Mouse (Mus musculus): Measurements from ENCODE around the gene Lyrm7. TPM values are rescaled to one million over a fixed set of nuclear protein-coding genes. Genes with fewer than 3 reads are reported as not detected.

The Lyrm7 gene
- polyA plus RNA-seq, 1 experiment from 2014 or later, result 25.7 TPM

DNA sequence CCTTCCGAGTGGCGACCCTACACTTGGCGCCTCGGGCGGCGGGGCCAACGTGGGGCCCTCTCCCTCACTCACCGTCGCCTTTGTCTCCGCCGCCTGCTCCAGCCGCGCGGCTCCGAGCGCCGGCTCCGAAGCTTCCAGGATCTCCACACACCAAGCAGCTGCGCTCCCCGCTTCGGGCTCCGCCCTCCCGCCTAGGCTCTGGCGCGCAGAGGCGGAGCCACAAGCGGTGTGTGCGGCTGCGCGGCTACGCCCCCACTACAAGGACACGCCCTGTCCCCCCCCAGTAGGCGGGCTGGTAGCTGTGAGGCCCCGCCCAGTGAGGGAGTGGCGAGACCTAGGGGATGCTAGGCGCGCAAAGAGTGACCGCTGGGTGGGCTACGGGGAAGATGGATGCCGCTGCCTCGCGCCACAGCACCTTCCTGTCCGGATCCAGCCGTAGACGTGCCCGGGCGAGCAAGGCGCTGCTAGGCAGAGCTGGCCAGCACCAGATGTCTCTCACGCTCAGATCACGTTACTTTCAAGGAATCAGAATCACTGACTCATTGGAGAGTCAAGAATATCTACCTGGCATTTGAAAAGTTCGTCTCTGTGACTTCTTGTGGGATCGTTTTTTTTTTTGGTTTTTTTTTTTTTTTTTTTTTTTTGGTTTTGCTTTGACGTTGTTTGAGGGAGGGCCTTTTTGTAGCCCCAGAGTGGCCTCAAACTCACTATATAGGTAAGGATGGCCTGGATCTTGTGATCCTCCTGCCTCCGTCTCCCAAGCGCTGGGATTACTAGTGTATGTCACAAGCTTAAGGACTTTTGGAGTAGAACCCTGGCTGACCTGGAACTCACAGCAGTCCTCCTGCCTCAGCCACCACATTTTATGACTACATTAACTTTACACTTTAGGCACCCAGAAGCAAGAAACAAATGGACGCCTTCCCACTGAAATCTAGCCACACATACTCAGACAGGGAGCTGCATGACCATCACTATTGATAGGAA, 72.9 kb downstream of the Lyrm7 start, which contains the start of gene Cdc42se2:
Cdc42se2 (minus strand) TSS at position 188 of the 987 bp plus-strand sequence.
- no peaks in the 10 kb centered on the region; the same call in 1 of the 2 replicates for H3K36me3 ChIP-seq (ENCODE audit: control insufficient read depth, insufficient read depth)
- ATAC-seq (replicated peaks; ENCODE audit: extremely low read depth, insufficient read depth, low FRiP score), result peak; percentile 99
- H3K27ac ChIP-seq (ENCODE audit: low read length), result peak within 1 kb of the TSS; percentile 94
- peak within 1 kb of the TSS; percentile 70 for H3K4me3 ChIP-seq (ENCODE audit: low read length)
- no peaks in the 10 kb centered on the region for H3K9me3 ChIP-seq (replicated peaks; ENCODE audit: control insufficient read depth, low read length)
- peak within 1 kb of the TSS; percentile 97 for H3K9ac ChIP-seq (ENCODE audit: low read length)
- H3K4me2 ChIP-seq (ENCODE audit: low read depth, low read length), result peak within 1 kb of the TSS; percentile 93
- 4% methylated on average over 56 of the region's 56 CpGs for WGBS
- H3K4me1 ChIP-seq (ENCODE audit: control insufficient read depth, insufficient read depth, low read length), result peaks cover 7% of the 10 kb centered on the region
- H3K27me3 ChIP-seq (ENCODE audit: control insufficient read depth, insufficient read depth, low read length), result no peaks in the 10 kb centered on the region

DNA sequence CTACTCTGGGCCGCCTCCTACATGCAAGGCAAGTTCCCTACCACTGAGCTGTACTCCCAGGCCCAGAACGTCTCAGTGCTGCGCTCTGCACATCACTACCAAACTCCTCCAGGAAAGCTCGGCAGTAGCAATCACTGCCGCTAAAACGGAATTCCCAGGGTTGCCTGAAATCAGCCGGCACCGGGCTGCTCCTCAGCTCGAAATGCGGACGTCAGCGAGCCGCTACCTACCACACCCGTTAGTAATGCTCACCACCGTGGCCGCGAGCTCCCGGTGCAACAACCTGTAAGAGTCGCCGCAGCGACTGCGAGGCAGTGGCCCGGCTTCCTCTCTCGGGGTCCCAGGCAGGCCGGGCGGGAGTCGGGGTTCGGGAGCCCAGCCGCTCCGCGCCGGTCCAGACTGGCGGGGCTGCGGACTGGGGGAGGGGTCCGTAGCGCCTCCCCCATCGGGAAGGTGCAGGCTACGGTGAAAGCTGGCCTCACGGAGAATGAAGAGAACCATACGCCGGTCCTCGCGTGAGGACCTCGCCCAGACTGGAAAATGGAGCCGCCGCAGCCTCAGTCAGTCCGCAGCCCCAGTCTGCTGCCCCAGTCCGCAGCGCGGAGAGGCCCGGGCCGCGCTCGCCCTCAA, 73.7 kb downstream of the Lyrm7 start:
- H3K27ac ChIP-seq (ENCODE audit: low read length), result peak overlapping the region; percentile 94
- ATAC-seq (replicated peaks; ENCODE audit: extremely low read depth, insufficient read depth, low FRiP score), result peak; percentile 71
- WGBS, result under 1% methylated on average over 54 of the region's 54 CpGs

GRCm38 (mm10) chr11:54785566-54785965, 75.2 kb downstream of the Lyrm7 start:
- Histone ChIP-seq H3K27me3 (ENCODE audit: control insufficient read depth, insufficient read depth, low read length) (no peaks in the 10 kb centered on the region), H3K4me1 (ENCODE audit: control insufficient read depth, insufficient read depth, low read length) (peaks cover 7% of the 10 kb centered on the region), H3K36me3 (ENCODE audit: control insufficient read depth, insufficient read depth) (no peaks in the 10 kb centered on the region; the same call in 1 of the 2 replicates), H3K9me3 (replicated peaks; ENCODE audit: control insufficient read depth, low read length) (no peaks in the 10 kb centered on the region), H3K9ac (ENCODE audit: low read length) (no peak overlapping the region), H3K4me2 (ENCODE audit: low read depth, low read length) (no peak overlapping the region; the same call in 1 of the 2 replicates), H3K4me3 (ENCODE audit: low read length) (no peak overlapping the region), H3K27ac (ENCODE audit: low read length) (no peak overlapping the region)
- WGBS, result 87% methylated on average over 3 of the region's 3 CpGs
- no peak for ATAC-seq (replicated peaks; ENCODE audit: extremely low read depth, insufficient read depth, low FRiP score)

More for the DNA sequence above, 73.7 kb downstream of the Lyrm7 start:
- peaks cover 7% of the 10 kb centered on the region for H3K4me1 ChIP-seq (ENCODE audit: control insufficient read depth, insufficient read depth, low read length)
- no peaks in the 10 kb centered on the region for H3K9me3 ChIP-seq (replicated peaks; ENCODE audit: control insufficient read depth, low read length)
- peak overlapping the region; percentile 97 for H3K9ac ChIP-seq (ENCODE audit: low read length)
- no peaks in the 10 kb centered on the region; the same call in 1 of the 2 replicates for H3K36me3 ChIP-seq (ENCODE audit: control insufficient read depth, insufficient read depth)
- H3K4me2 ChIP-seq (ENCODE audit: low read depth, low read length), result peak overlapping the region; percentile 93
- peak overlapping the region; percentile 70 for H3K4me3 ChIP-seq (ENCODE audit: low read length)
- H3K27me3 ChIP-seq (ENCODE audit: control insufficient read depth, insufficient read depth, low read length), result no peaks in the 10 kb centered on the region

DNA sequence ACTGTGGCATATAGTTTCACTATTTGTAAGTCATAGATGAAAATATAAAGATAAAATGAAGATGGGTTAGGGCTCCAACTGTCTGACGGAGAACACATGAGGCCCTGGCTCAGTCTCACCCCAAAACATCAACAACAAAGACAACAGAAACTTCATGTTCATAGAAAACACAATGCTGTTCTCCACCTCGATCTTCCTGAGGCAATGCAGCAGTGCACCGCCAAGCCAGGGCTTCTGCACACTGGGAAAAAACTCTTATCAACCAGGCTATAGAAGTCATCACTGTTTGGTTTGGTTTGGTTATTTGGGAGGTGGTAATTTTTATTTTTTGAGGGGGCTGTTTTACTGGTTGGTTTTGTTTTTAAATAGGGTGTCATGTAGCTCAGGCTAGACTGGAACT, 76.3 kb downstream of the Lyrm7 start:
- 80% methylated on average over 3 of the region's 3 CpGs for WGBS

GRCm38 (mm10) chr11:54782253-54782652, 78.5 kb downstream of the Lyrm7 start:
- WGBS, result 89% methylated on average over 6 of the region's 6 CpGs
- no peak overlapping the region for H3K9ac ChIP-seq (ENCODE audit: low read length)

More for the DNA sequence above, 76.3 kb downstream of the Lyrm7 start:
- H3K4me1 ChIP-seq (ENCODE audit: control insufficient read depth, insufficient read depth, low read length), result peaks cover 7% of the 10 kb centered on the region
- no peak overlapping the region for H3K27ac ChIP-seq (ENCODE audit: low read length)
- H3K36me3 ChIP-seq (ENCODE audit: control insufficient read depth, insufficient read depth), result no peaks in the 10 kb centered on the region; the same call in 1 of the 2 replicates
- ATAC-seq (replicated peaks; ENCODE audit: extremely low read depth, insufficient read depth, low FRiP score), result no peak
- H3K27me3 ChIP-seq (ENCODE audit: control insufficient read depth, insufficient read depth, low read length), result no peaks in the 10 kb centered on the region
- H3K4me2 ChIP-seq (ENCODE audit: low read depth, low read length), result no peak overlapping the region
- no peak overlapping the region for H3K4me3 ChIP-seq (ENCODE audit: low read length)
- H3K9me3 ChIP-seq (replicated peaks; ENCODE audit: control insufficient read depth, low read length), result no peaks in the 10 kb centered on the region
- H3K9ac ChIP-seq (ENCODE audit: low read length), result no peak overlapping the region

GRCm38 (mm10) chr11:54779946-54780345, 80.8 kb downstream of the Lyrm7 start:
- ATAC-seq (replicated peaks; ENCODE audit: extremely low read depth, insufficient read depth, low FRiP score), result no peak

More at GRCm38 (mm10) chr11:54782253-54782652, 78.5 kb downstream of the Lyrm7 start:
- H3K36me3 ChIP-seq (ENCODE audit: control insufficient read depth, insufficient read depth), result no peaks in the 10 kb centered on the region; the same call in 1 of the 2 replicates
- no peak overlapping the region for H3K4me2 ChIP-seq (ENCODE audit: low read depth, low read length)
- peaks cover 26% of the 10 kb centered on the region for H3K4me1 ChIP-seq (ENCODE audit: control insufficient read depth, insufficient read depth, low read length)
- no peaks in the 10 kb centered on the region for H3K27me3 ChIP-seq (ENCODE audit: control insufficient read depth, insufficient read depth, low read length)
- no peaks in the 10 kb centered on the region for H3K9me3 ChIP-seq (replicated peaks; ENCODE audit: control insufficient read depth, low read length)
- ATAC-seq (replicated peaks; ENCODE audit: extremely low read depth, insufficient read depth, low FRiP score), result no peak
- H3K27ac ChIP-seq (ENCODE audit: low read length), result no peak overlapping the region
- no peak overlapping the region for H3K4me3 ChIP-seq (ENCODE audit: low read length)

DNA sequence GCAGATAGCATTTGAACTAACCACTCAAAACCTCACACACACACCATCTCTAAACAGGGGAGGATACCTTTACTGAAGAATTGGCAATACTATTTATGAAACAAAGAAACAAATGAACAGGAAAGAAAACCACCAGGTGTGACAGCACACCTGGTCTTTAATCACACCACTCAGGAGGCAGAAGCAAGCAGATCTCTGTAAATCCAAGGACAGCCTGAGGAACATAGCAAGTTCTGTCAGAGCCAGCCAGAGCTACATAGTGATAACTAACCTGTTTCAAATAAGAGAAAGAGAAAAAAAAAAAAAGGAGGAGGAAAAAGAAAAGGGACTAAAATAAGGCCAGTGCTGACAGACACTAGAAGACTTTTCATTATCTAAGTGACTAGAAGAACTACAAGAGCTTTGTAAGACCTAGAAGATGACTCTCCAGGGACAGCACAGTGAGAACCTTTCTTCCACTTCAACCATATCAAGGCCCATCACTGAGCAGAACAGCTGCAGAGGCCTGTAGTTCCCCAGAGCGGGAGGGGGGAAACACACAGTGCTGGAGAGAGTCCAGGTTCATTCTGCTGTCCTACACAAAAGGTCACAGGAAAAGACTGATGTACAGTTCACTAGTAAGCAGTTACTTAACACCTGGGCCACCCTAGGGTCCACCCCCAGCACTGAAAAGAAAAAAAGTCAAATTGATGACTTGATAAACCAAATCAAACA, 82.4 kb downstream of the Lyrm7 start:
- 0% methylated on average over 1 of the region's 1 CpGs for WGBS
- Histone ChIP-seq H3K9ac (ENCODE audit: low read length) (no peak overlapping the region), H3K4me1 (ENCODE audit: control insufficient read depth, insufficient read depth, low read length) (peaks cover 45% of the 10 kb centered on the region), H3K27me3 (ENCODE audit: control insufficient read depth, insufficient read depth, low read length) (no peaks in the 10 kb centered on the region), H3K4me3 (ENCODE audit: low read length) (no peak overlapping the region), H3K9me3 (replicated peaks; ENCODE audit: control insufficient read depth, low read length) (no peaks in the 10 kb centered on the region), H3K27ac (ENCODE audit: low read length) (peak overlapping the region; percentile 71), H3K4me2 (ENCODE audit: low read depth, low read length) (no peak overlapping the region), H3K36me3 (ENCODE audit: control insufficient read depth, insufficient read depth) (no peaks in the 10 kb centered on the region)
- ATAC-seq (replicated peaks; ENCODE audit: extremely low read depth, insufficient read depth, low FRiP score), result peak; percentile 62; the same call in 1 of the 2 replicates

More at GRCm38 (mm10) chr11:54779946-54780345, 80.8 kb downstream of the Lyrm7 start:
- Histone ChIP-seq H3K4me1 (ENCODE audit: control insufficient read depth, insufficient read depth, low read length) (peaks cover 41% of the 10 kb centered on the region), H3K27ac (ENCODE audit: low read length) (no peak overlapping the region), H3K9ac (ENCODE audit: low read length) (no peak overlapping the region), H3K4me3 (ENCODE audit: low read length) (no peak overlapping the region), H3K27me3 (ENCODE audit: control insufficient read depth, insufficient read depth, low read length) (no peaks in the 10 kb centered on the region), H3K4me2 (ENCODE audit: low read depth, low read length) (no peak overlapping the region), H3K36me3 (ENCODE audit: control insufficient read depth, insufficient read depth) (no peaks in the 10 kb centered on the region), H3K9me3 (replicated peaks; ENCODE audit: control insufficient read depth, low read length) (no peaks in the 10 kb centered on the region)
- WGBS, result 94% methylated on average over 1 of the region's 1 CpGs

DNA sequence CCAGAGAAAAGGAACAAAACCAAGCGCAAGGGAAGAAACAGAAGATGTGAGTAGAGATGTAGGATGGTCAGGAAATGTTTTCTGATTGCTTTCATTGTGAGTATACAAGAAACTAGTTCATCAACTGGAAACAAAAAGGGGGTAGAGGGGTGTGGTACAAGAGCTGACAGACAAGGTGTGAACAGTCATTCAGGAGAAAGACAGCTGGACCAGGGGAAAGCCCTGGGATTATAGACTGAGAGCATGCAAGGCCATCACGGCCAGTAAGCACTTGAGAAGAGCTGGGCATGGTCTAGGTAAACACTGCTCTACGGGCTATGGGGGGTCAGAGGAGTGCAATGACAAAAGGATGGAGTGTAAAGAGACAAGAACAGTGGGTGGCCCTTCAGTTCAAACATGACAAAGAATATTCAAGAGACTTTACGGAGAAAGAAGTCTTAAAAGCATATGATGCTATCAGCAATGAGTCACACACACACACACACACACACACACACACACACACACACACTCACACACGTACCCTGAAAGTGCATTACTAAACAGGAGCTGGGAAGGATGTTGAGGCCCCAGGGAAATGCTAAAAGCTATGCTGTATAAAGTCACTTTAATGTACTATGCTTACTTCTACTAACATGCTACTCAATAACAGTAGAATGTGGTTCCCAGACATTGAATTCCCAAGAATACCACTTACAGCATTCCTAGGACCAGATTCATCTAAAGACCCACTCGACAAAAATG, 83.2 kb downstream of the Lyrm7 start:
- H3K27ac ChIP-seq (ENCODE audit: low read length), result no peak overlapping the region
- H3K4me1 ChIP-seq (ENCODE audit: control insufficient read depth, insufficient read depth, low read length), result peaks cover 49% of the 10 kb centered on the region
- H3K9ac ChIP-seq (ENCODE audit: low read length), result no peak overlapping the region
- no peak for ATAC-seq (replicated peaks; ENCODE audit: extremely low read depth, insufficient read depth, low FRiP score)
- no peaks in the 10 kb centered on the region for H3K36me3 ChIP-seq (ENCODE audit: control insufficient read depth, insufficient read depth)
- no peak overlapping the region for H3K4me2 ChIP-seq (ENCODE audit: low read depth, low read length)
- H3K4me3 ChIP-seq (ENCODE audit: low read length), result no peak overlapping the region
- no peaks in the 10 kb centered on the region for H3K27me3 ChIP-seq (ENCODE audit: control insufficient read depth, insufficient read depth, low read length)
- 66% methylated on average over 6 of the region's 6 CpGs for WGBS
- no peaks in the 10 kb centered on the region for H3K9me3 ChIP-seq (replicated peaks; ENCODE audit: control insufficient read depth, low read length)

All from heart, embryonic 16.5 days (tissue).